Mouse (Mus musculus): Measurements from ENCODE around the gene Nin. TPM values are rescaled to one million over a fixed set of nuclear protein-coding genes. Genes with fewer than 3 reads are reported as not detected.

The Nin gene
- polyA plus RNA-seq, 1 experiment from 2014 or later, result 9.1 TPM

DNA sequence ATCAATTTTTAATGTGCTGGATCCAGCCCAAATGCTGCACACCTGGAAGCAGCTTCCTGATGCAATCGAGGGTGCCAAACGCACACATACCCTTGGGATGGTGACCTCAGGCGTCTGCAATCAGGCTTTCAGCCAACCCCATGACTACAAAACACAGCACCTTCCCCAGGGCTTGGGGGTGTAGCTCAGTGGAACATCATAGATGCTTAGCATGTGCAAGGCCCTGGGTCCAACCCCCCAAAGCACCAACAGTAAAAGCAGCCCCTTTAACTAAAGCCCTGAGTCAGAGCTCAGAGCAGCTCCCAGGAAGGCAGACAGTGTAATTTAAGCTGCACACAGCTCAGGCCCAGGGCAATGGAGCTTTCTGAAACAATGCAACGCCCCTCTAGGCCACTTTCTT lies 9.3 kb downstream of the Nin start:
- 0 out of 2 replicates have a peak overlapping the region, but pooled peaks have one; percentile 7 for H3K9ac ChIP-seq (replicated peaks)
- H3K27ac ChIP-seq (replicated peaks), result 0 out of 2 replicates have a peak overlapping the region, but pooled peaks have one; percentile 45
- no peak overlapping the region for H3K4me2 ChIP-seq
- WGBS, result 28% methylated on average over 4 of the region's 4 CpGs
- no peaks in the 10 kb centered on the region for H3K9me3 ChIP-seq (replicated peaks)
- peaks cover 53% of the 10 kb centered on the region for H3K4me1 ChIP-seq
- H3K4me3 ChIP-seq (replicated peaks), result no peak overlapping the region
- H3K36me3 ChIP-seq, result no peaks in the 10 kb centered on the region
- H3K27me3 ChIP-seq (replicated peaks), result no peaks in the 10 kb centered on the region
- no peak for ATAC-seq (ENCODE audit: low FRiP score)

DNA sequence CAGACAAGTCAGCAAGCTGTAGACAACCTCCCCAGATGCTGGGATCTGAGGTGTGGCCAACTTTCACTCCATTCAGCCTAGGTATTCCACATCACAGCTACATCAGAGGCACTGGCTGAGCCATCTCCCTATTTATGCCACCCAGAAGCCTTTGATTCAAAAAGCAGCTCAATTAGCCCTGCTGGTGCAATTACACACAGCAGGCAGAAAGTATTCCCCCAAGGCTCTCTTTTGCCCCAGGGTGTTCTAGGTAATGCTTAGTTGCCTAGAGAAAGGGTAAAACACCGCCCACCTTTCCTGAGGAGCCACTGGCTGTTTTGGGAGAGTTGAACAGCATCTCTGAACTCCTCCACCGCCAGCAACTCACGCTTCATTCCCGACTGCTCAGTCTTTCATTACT lies 10.3 kb downstream of the Nin start:
- H3K4me1 ChIP-seq, result peaks cover 44% of the 10 kb centered on the region
- H3K36me3 ChIP-seq, result no peaks in the 10 kb centered on the region
- no peak overlapping the region for H3K4me3 ChIP-seq (replicated peaks)
- no peaks in the 10 kb centered on the region for H3K9me3 ChIP-seq (replicated peaks)
- ATAC-seq (ENCODE audit: low FRiP score), result no peak
- no peak overlapping the region for H3K4me2 ChIP-seq
- 70% methylated on average over 4 of the region's 4 CpGs for WGBS
- no peak overlapping the region for H3K9ac ChIP-seq (replicated peaks)
- H3K27me3 ChIP-seq (replicated peaks), result no peaks in the 10 kb centered on the region
- no peak overlapping the region for H3K27ac ChIP-seq (replicated peaks)

DNA sequence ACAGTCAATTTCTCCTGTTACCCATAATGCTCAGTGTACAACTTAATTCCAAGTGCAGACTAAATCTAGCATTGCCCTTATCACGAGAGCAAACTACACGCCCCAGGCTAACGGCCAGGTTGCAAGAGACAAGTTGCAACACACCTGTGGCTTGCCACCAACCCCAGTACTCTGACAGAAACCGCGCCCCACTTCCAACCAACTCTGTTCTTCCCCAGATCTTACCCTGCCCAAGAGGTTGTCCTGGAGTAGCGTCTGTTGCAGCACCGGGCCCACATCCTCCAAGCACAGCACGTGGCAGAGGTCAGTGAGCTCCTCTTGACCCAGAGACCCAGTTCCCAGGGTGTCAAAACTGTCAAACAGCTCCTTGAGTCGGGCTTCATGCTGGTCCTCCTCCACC lies 11.1 kb downstream of the Nin start:
- H3K4me1 ChIP-seq, result peaks cover 41% of the 10 kb centered on the region
- H3K9me3 ChIP-seq (replicated peaks), result no peaks in the 10 kb centered on the region
- H3K4me2 ChIP-seq, result no peak overlapping the region
- H3K4me3 ChIP-seq (replicated peaks), result no peak overlapping the region
- no peak overlapping the region for H3K9ac ChIP-seq (replicated peaks)
- no peaks in the 10 kb centered on the region for H3K27me3 ChIP-seq (replicated peaks)
- 94% methylated on average over 9 of the region's 9 CpGs for WGBS
- no peak for ATAC-seq (ENCODE audit: low FRiP score)
- H3K36me3 ChIP-seq, result no peaks in the 10 kb centered on the region
- H3K27ac ChIP-seq (replicated peaks), result no peak overlapping the region

DNA sequence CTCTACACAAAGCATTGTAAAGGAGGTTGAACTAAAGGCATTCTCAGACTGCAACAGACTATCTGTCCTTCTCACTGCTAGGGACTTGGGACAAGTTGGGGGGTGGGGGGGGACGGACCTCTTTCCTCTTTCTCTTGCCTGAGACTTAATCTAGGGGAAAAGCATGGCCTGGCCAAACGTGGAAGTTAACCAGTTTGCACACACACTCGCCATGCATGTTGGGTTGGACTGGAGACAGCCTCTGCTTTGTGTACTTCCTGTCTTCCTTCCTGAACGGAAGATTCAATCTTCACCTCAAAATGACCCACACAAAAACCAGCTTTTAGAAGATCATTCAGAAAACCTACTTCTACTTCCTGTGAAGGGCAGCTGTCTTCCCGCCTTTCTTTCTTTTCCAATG lies 11.7 kb downstream of the Nin start:
- no peaks in the 10 kb centered on the region for H3K9me3 ChIP-seq (replicated peaks)
- ATAC-seq (ENCODE audit: low FRiP score), result no peak
- no peak overlapping the region for H3K9ac ChIP-seq (replicated peaks)
- peaks cover 41% of the 10 kb centered on the region for H3K4me1 ChIP-seq
- no peaks in the 10 kb centered on the region for H3K36me3 ChIP-seq
- no peak overlapping the region for H3K4me2 ChIP-seq
- no peaks in the 10 kb centered on the region for H3K27me3 ChIP-seq (replicated peaks)
- 84% methylated on average over 5 of the region's 5 CpGs for WGBS
- no peak overlapping the region for H3K27ac ChIP-seq (replicated peaks)
- no peak overlapping the region for H3K4me3 ChIP-seq (replicated peaks)

DNA sequence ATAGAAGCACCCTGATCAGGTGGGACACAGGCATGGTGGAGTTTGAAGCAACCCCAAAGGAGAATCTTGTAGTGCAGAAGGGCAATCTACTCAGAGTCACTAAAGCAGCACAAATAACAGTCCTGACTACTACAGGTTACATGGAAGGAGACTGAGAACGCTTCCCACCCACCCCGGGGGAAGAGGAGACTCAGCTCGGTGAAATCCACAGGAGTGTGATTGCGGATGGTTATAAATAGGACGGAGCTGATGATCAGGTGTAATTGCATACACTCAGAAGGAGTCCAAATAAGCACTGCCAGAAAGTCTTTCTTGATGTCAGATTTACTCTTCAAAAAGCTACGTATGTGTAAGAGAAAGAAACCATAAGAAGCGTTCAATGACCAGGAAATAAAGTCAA lies 15.6 kb downstream of the Nin start:
- no peak overlapping the region for H3K4me3 ChIP-seq (replicated peaks)

DNA sequence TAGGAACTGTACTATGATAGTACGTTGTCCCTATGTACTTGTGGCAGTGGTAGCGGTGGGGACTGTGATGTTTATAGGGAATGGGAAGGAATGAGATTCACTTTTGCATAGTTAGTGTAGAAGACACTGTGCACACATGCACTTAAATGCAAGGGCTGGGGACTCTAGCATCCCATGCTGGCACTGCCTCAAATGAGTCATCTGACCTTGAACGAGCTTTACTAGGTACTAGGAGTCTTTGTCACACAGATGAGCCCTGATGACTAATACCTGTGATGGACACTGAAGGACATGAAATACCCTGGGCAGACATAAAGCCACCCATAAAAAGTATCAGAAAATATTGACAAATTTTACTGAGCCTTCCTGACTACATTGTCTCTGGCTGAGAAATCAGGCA lies 16.2 kb downstream of the Nin start:
- H3K4me1 ChIP-seq, result peaks cover 33% of the 10 kb centered on the region
- no peaks in the 10 kb centered on the region for H3K27me3 ChIP-seq (replicated peaks)
- no peak overlapping the region for H3K4me3 ChIP-seq (replicated peaks)
- H3K36me3 ChIP-seq, result no peaks in the 10 kb centered on the region
- H3K4me2 ChIP-seq, result no peak overlapping the region
- H3K9me3 ChIP-seq (replicated peaks), result no peaks in the 10 kb centered on the region
- H3K27ac ChIP-seq (replicated peaks), result no peak overlapping the region
- WGBS, result 84% methylated on average over 3 of the region's 3 CpGs
- no peak overlapping the region for H3K9ac ChIP-seq (replicated peaks)
- ATAC-seq (ENCODE audit: low FRiP score), result no peak

More for the DNA sequence above, 15.6 kb downstream of the Nin start:
- no peak overlapping the region for H3K27ac ChIP-seq (replicated peaks)
- WGBS, result 64% methylated on average over 7 of the region's 7 CpGs
- no peak for ATAC-seq (ENCODE audit: low FRiP score)
- peaks cover 33% of the 10 kb centered on the region for H3K4me1 ChIP-seq
- no peak overlapping the region for H3K9ac ChIP-seq (replicated peaks)
- no peaks in the 10 kb centered on the region for H3K9me3 ChIP-seq (replicated peaks)
- H3K27me3 ChIP-seq (replicated peaks), result no peaks in the 10 kb centered on the region
- no peak overlapping the region for H3K4me2 ChIP-seq
- H3K36me3 ChIP-seq, result no peaks in the 10 kb centered on the region

DNA sequence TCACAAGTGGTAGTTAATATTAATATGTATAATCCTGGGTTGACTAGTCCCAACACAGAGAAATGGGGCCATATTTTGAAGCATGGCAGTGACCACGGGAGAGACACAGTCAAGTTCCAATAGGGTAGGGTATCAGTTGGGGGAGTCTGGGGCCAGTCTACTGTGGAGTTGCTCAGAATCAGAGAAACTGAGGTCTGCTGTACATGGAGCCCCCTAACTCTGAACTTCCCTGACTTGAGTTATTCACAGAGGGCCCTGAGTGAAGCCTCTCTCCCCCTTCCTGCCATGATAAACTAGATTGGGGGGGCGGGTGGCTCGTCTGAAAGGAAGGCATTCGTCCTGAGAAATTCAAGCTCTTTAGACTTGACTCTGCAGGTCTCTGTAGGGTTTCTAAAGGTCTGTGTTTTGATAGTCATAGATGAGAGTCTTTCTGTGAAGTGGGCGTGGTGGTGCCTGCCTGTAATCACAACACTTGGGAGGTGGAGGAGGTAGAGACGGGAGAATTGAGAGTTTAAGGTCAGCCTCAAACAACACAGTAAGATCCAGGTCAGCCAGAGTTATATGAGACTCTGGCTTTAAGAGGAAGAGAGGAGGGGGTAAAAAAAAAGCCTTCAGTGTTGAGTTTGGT lies 20.1 kb downstream of the Nin start:
- 92% methylated on average over 6 of the region's 6 CpGs for WGBS
- H3K9ac ChIP-seq (replicated peaks), result no peak overlapping the region
- peaks cover 34% of the 10 kb centered on the region for H3K4me1 ChIP-seq
- H3K9me3 ChIP-seq (replicated peaks), result no peaks in the 10 kb centered on the region
- H3K36me3 ChIP-seq, result no peaks in the 10 kb centered on the region
- H3K27me3 ChIP-seq (replicated peaks), result no peaks in the 10 kb centered on the region
- no peak overlapping the region for H3K4me3 ChIP-seq (replicated peaks)
- no peak for ATAC-seq (ENCODE audit: low FRiP score)
- no peak overlapping the region for H3K27ac ChIP-seq (replicated peaks)
- H3K4me2 ChIP-seq, result no peak overlapping the region

DNA sequence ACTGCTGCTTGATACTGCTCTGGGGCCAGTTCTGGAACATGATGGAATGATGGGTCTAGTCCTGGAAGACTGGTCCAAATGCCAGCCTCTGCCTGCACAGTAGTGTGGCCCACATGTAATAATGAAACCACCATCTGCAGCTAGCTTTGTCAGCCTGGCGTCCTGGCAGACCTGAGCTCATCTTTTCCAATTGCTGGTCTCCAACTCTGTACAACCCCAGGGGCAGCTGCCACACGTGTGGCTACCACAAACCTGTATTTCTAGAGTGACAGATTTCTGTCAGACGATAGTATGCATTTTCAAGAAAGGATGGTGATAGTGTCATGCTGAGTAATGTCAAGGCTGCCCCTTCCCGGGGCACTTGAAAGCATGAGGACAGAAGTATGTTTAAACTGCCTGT lies 25.2 kb downstream of the Nin start:
- Histone ChIP-seq H3K4me2 (no peak overlapping the region), H3K9me3 (replicated peaks) (no peaks in the 10 kb centered on the region), H3K4me3 (replicated peaks) (no peak overlapping the region), H3K27me3 (replicated peaks) (no peaks in the 10 kb centered on the region), H3K9ac (replicated peaks) (no peak overlapping the region), H3K4me1 (peaks cover 6% of the 10 kb centered on the region; the same call in 1 of the 2 replicates), H3K27ac (replicated peaks) (no peak overlapping the region), H3K36me3 (peaks cover 7% of the 10 kb centered on the region; the same call in 1 of the 2 replicates)
- no peak for ATAC-seq (ENCODE audit: low FRiP score)
- 83% methylated on average over 4 of the region's 4 CpGs for WGBS

DNA sequence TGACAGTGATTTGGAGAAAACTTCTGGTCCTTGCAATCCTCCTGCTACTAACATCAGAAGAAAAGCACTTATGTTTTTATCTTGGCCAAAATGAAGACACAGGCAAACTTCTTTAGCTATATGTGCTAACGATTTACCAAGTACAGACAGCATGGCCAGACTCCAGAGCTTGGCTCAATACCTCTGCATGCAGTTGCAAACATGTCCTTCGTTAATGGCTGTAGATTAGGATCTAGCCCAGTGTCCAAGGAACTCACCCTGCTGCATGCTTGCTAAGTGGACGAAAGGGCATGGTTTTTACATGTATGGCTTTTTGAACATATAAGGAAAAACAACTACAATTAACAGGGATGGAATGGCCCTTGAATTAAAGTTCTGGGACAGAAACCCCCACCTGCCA lies 28.2 kb downstream of the Nin start:
- Histone ChIP-seq H3K9me3 (replicated peaks) (no peaks in the 10 kb centered on the region), H3K27ac (replicated peaks) (no peak overlapping the region), H3K4me3 (replicated peaks) (no peak overlapping the region), H3K4me2 (no peak overlapping the region), H3K36me3 (peaks cover 7% of the 10 kb centered on the region; the same call in 1 of the 2 replicates), H3K27me3 (replicated peaks) (no peaks in the 10 kb centered on the region), H3K4me1 (no peaks in the 10 kb centered on the region), H3K9ac (replicated peaks) (no peak overlapping the region)
- ATAC-seq (ENCODE audit: low FRiP score), result no peak
- WGBS, result 90% methylated on average over 3 of the region's 3 CpGs

DNA sequence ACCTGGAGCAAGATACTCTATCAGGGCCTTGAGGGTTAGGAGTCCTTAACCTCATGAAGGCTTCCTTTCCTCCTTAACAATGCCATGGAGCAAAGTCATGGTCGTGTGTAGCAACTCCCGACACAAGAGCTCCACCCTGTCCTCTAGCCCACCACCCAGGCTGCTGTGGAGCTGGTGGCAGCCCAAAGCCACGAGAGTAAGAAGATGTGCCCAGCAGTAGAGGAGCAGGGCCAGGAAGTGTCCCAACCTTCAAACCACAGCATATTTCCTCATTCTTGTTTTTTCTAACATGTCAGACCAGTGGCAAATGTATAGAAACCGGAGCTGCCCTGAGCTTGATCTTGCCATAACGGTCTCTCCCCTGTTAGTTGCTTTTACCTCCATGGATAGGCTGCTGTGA lies 29.3 kb downstream of the Nin start:
- H3K4me1 ChIP-seq, result no peaks in the 10 kb centered on the region
- H3K9ac ChIP-seq (replicated peaks), result no peak overlapping the region
- peaks cover 7% of the 10 kb centered on the region; the same call in 1 of the 2 replicates for H3K36me3 ChIP-seq
- 98% methylated on average over 5 of the region's 5 CpGs for WGBS
- ATAC-seq (ENCODE audit: low FRiP score), result no peak
- no peaks in the 10 kb centered on the region for H3K9me3 ChIP-seq (replicated peaks)
- H3K4me3 ChIP-seq (replicated peaks), result no peak overlapping the region
- no peak overlapping the region for H3K27ac ChIP-seq (replicated peaks)
- H3K4me2 ChIP-seq, result no peak overlapping the region
- H3K27me3 ChIP-seq (replicated peaks), result no peaks in the 10 kb centered on the region

DNA sequence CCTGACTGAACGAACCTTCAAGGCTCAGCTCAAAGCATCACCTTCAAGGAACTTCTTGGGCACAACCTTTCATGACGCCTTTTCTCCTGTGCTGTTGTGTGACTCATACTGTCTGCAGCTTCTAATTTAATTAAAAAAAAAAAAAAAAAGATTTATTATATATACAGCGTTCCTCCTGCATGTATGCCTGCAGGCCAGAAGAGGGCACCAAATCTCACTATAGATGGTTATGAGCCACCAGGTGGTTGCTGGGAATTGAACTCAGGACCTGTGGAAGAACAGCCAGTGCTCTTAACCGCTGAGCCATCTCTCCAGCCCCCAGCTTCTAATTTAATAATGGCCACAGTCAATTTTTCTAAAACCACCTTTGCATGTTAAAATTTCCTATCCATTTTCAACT lies 29.8 kb downstream of the Nin start:
- Histone ChIP-seq H3K27me3 (replicated peaks) (no peaks in the 10 kb centered on the region), H3K4me3 (replicated peaks) (no peak overlapping the region), H3K36me3 (peaks cover 7% of the 10 kb centered on the region; the same call in 1 of the 2 replicates), H3K9ac (replicated peaks) (no peak overlapping the region), H3K4me1 (no peaks in the 10 kb centered on the region), H3K9me3 (replicated peaks) (no peaks in the 10 kb centered on the region), H3K4me2 (no peak overlapping the region), H3K27ac (replicated peaks) (no peak overlapping the region)
- 98% methylated on average over 4 of the region's 4 CpGs for WGBS
- ATAC-seq (ENCODE audit: low FRiP score), result no peak

DNA sequence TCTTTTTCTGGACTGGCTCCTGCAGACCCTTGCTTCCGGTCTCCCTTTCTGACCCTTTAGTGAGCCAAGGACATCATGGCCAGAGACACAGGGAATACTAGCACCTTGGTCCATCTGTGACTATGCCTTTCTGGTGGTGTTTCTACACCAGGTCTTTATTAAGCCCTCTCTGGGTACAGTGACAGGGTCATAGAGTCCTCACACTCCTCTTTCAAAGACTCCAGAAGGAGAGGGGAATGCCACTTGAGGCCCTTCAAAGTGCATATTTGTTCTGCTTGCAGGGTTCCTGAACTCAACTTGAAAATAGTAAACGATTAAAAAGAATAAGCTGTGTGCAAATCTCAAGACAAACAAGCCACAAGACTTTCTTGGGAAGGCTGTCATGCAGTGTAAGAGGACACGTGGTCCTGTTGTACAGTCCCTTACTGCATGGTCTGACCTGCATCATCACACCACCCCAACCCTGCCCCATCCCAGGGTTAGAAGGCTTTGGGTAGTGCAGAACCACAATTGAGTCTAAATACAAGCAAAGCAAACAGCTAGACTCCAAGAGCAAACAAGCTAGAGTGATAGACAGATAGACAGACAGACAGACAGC lies 30.5 kb downstream of the Nin start:
- ATAC-seq (ENCODE audit: low FRiP score), result no peak
- Histone ChIP-seq H3K4me1 (no peaks in the 10 kb centered on the region), H3K36me3 (peaks cover 7% of the 10 kb centered on the region; the same call in 1 of the 2 replicates), H3K9me3 (replicated peaks) (no peaks in the 10 kb centered on the region), H3K4me2 (no peak overlapping the region), H3K4me3 (replicated peaks) (no peak overlapping the region), H3K27ac (replicated peaks) (no peak overlapping the region), H3K9ac (replicated peaks) (no peak overlapping the region), H3K27me3 (replicated peaks) (no peaks in the 10 kb centered on the region)
- 95% methylated on average over 3 of the region's 3 CpGs for WGBS
